Mouse (Mus musculus) thymus, adult 2 months (tissue): ENCODE data around the gene Nt5dc1. TPM values are rescaled to one million over a fixed set of nuclear protein-coding genes. Genes with fewer than 3 reads are reported as not detected.
"Not testable (repeated sequence)": the region's sequence is repeated elsewhere in the genome, so short reads cannot be mapped to it uniquely, and the experiment has no call there.

Experiments used
- DNase-seq: peaks from one replicate; pipeline ENCODE4 v3.0.0; 2021
- H3K27ac ChIP-seq: fragments of 200-500 bp; 2 replicates; pipeline ENCODE4 v1.5.1; 2012; ENCODE audit warnings: low read length, control low read depth; ENCODE audit not compliant: control insufficient read depth, insufficient read depth
- H3K27me3 ChIP-seq: fragments of 200-500 bp; 2 replicates; pipeline ENCODE4 v1.6.1; 2012; ENCODE audit warnings: mild to moderate bottlenecking, low read length, moderate library complexity, mixed read lengths; ENCODE audit not compliant: control insufficient read depth, insufficient read depth
- H3K36me3 ChIP-seq: fragments of 200-500 bp; 2 replicates; pipeline ENCODE4 v1.6.1; 2012; ENCODE audit warnings: mild to moderate bottlenecking, low read length, moderate library complexity; ENCODE audit not compliant: control insufficient read depth, insufficient read depth
- H3K4me1 ChIP-seq: fragments of 200-500 bp; replicated peaks from 2 replicates; pipeline ENCODE4 v1.6.1; 2012; ENCODE audit warnings: low read length; ENCODE audit not compliant: control insufficient read depth, insufficient read depth
- H3K4me3 ChIP-seq: fragments of 200-500 bp; 2 replicates; pipeline ENCODE4 v1.5.1; 2012; ENCODE audit warnings: mild to moderate bottlenecking, low read length, control low read depth, moderate library complexity; ENCODE audit not compliant: control insufficient read depth, insufficient read depth
- CTCF ChIP-seq: fragments of 200-500 bp; IDR thresholded peaks from 2 replicates; pipeline ENCODE4 v1.5.1; 2012; ENCODE audit warnings: mild to moderate bottlenecking, control low read depth, low read length, moderate library complexity, borderline replicate concordance; ENCODE audit not compliant: control insufficient read depth, poor library complexity, insufficient read depth; ENCODE audit errors: extremely low read depth
- POLR2A ChIP-seq: fragments of 200-500 bp; IDR thresholded peaks from 2 replicates; pipeline ENCODE4 v1.6.1; 2012; ENCODE audit warnings: mild to moderate bottlenecking, low read length, control low read depth, moderate library complexity; ENCODE audit not compliant: control insufficient read depth, poor library complexity, insufficient read depth; ENCODE audit errors: extremely low read depth
- WGBS: fragments of 180-500 bp; shearing (Covaris S2); methylation state at CpG from one replicate; pipeline ENCODE4 v1.1.7; 2018; 5-methylcytosine and 5-hydroxymethylcytosine counted together
- polyA plus RNA-seq: library from polyadenylated mRNA; depleted of rRNA; stranded (reverse); fragments of >200 nt; gene quantifications from 2 replicates; pipeline ENCODE4 v1.2.3, GENCODE M21; 2012; rRNA removed

The Nt5dc1 gene
- polyA plus RNA-seq, result 9.4 and 11.8 TPM in 2 replicates

DNA sequence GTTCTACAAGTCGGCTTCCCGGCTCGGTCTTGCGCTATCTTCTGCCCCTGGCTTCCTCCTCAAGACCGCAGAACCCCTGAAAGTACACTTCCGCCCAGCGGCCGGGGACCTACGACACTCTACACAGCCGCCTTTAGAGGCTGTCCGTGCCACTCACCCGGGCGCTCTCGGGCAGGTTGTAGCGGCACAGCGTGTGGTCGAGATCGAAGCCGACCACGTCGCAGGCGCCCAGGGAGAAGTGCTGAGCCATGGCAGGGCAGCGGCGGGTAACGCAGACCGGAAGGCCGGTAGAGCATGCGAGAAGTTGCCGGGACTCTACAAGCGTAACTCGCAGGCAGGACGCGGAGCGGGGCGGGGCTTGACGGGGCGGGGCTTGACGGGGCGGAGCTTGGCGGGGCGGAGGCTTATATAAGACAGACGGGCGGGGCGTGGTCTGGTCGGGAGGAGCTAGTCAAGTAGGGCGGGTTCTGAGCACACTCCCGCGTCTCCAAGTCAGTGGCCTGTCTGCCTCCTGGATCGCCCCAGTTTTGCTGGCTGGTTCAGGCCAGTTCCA is at the start of gene Nt5dc1:
Gene Nt5dc1, minus strand, starts transcription at position 349 of the 553 bp plus-strand sequence.
- DNase-seq, result peak; percentile 92
- H3K4me3 ChIP-seq, result peak within 1 kb of the TSS; percentile 70
- no peaks in the 10 kb centered on the region for H3K36me3 ChIP-seq
- WGBS, result under 1% methylated on average over 49 of the region's 49 CpGs
- TF ChIP-seq POLR2A (peak; percentile 52; the same call in 1 of the 2 replicates), CTCF (no peak)
- peak within 1 kb of the TSS; percentile 61 for H3K27ac ChIP-seq
- peaks cover 3% of the 10 kb centered on the region for H3K4me1 ChIP-seq
- H3K27me3 ChIP-seq, result no peaks in the 10 kb centered on the region

DNA sequence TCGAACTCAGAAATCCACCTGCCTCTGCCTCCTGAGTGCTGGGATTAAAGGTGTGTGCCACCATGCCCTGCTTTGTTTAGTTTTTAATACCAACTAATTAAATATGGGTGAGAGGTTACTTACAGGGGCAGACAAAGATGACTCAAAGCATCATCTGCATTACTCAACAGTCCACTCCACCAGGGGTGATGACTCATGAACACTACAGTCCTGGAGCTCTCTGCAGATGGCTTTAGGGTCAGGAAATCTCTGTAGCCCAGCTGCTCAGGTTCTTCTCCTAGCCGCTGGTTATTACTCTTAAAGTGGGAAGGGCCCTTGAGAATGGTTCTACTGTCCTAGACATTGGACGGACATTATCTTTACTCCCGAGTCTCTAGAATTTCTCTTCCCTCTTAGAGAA is 46.0 kb upstream of the Nt5dc1 start:
- no peak overlapping the region for H3K27ac ChIP-seq
- 94% methylated on average over 4 of the region's 4 CpGs for WGBS
- H3K4me1 ChIP-seq, result no peaks in the 10 kb centered on the region

DNA sequence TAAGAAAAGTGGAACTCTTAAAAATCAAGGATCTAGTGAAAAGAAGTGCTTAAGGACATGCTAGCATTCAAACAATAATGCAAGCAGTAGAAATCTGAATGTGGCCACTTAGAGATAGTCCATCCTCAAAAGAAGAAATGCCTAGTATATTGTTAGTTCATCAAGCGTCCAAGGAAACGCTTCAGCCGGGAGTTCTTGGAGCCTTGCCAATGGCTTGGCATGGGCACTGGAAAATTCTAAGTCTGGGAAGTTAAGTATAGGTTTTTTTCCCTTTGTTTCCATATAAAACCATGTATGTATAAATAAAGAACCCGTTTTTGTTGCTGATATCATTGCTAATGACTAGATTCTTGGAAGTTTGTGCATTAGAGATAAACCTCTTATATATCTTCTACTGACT is 43.1 kb upstream of the Nt5dc1 start:
- TF ChIP-seq POLR2A (no peak), CTCF (no peak)
- no peak for DNase-seq
- Histone ChIP-seq H3K36me3 (no peaks in the 10 kb centered on the region), H3K27me3 (no peaks in the 10 kb centered on the region), H3K27ac (no peak overlapping the region), H3K4me1 (no peaks in the 10 kb centered on the region), H3K4me3 (no peak overlapping the region)
- WGBS, result 83% methylated on average over 4 of the region's 4 CpGs

More for the DNA sequence above, 46.0 kb upstream of the Nt5dc1 start:
- TF ChIP-seq CTCF (no peak), POLR2A (no peak)
- no peak overlapping the region for H3K4me3 ChIP-seq
- no peak for DNase-seq
- no peaks in the 10 kb centered on the region for H3K27me3 ChIP-seq
- H3K36me3 ChIP-seq, result no peaks in the 10 kb centered on the region

DNA sequence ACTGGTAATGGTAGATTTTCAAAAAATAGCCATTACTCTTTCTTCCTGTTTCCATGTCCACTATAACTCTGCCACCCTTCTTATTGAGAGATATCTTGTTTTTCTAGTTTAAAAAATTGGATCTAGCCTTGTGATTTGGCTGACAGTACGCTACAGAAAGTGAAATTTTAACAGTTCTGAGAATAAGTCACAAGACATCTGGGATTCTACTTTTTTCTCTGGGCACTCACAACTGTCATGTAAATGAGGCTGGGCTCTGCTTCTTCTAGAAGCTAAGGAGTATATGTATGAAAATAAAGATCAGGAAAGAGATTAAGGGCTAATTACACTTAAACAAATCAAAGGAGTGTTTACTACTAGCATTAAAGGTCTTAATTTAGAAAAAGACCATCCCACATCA is 31.1 kb upstream of the Nt5dc1 start:
- TF ChIP-seq POLR2A, result no peak
- TF ChIP-seq CTCF, result no peak
- Histone ChIP-seq H3K36me3 (no peaks in the 10 kb centered on the region), H3K4me3 (no peak overlapping the region), H3K27me3 (no peaks in the 10 kb centered on the region), H3K4me1 (no peaks in the 10 kb centered on the region), H3K27ac (no peak overlapping the region)
- DNase-seq, result no peak
- 84% methylated on average over 1 of the region's 1 CpGs for WGBS

DNA sequence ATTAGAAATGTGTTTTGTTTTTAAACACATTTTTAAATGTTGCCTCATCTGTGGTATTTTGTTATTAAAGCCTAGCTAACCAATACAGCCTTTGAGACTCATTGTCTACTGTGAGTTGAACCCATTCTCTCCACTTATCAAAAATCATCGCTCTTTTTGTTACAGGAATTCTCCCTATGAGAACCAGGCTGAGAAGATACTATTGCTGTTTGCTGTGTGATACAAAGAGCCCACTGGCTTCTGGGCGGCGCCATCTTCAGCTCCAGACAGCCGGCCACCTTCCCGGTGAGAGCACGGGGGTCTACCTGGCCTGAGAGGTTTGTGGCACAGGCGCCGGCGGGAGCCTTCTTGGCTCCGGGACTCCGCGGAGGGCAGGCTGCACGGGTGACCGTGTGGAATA is 15.8 kb upstream of the Nt5dc1 start:
- H3K27ac ChIP-seq, H3K4me1 ChIP-seq, H3K36me3 ChIP-seq, H3K4me3 ChIP-seq, DNase-seq, H3K27me3 ChIP-seq: not testable (repeated sequence)
- whole genome bisulfite sequencing, result 90% methylated on average over 6 of the region's 14 CpGs

DNA sequence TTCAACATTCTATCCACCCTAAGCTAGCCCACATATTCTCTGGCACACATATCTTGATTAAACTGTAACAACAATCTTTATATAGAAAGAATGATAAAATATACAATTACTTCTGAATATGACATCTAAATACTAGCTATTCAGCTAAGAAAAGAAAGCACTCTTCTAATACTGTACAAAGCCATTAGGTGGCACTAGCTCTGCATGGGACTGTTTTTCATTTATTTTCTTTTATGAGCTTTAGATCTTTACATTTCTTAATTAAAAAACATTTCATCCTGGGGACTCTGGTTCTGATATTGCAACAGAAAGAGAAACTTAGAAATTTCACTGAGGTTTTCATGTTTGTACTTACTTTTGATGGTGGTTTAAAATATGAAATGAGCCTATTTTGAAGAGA is 13.4 kb upstream of the Nt5dc1 start:
- Histone ChIP-seq H3K27ac (no peak overlapping the region), H3K27me3 (no peaks in the 10 kb centered on the region), H3K4me3 (no peak overlapping the region), H3K4me1 (no peaks in the 10 kb centered on the region), H3K36me3 (no peaks in the 10 kb centered on the region)
- DNase-seq, result no peak
- TF ChIP-seq POLR2A (no peak), CTCF (no peak)

DNA sequence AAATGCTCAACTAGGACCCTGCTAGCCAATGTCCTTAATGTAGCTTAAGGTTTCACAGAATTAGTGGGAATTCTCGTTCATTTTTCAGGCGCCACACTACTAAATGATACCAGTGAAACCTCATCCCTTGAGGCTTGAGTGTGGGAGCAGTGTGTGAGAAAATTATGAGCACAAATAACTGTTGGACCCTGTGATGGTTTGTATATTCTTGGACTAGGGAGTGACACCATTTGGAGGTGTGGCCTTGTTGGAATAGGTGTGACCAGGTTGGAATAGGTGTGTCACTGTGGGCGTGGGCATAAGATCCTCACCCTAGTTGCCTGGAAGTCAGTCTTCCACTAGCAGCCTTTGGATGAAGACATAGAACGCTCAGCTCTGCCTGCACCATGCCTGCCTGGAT is 442 bp upstream of the Nt5dc1 start:
- 65% methylated on average over 4 of the region's 4 CpGs for WGBS
- not testable (repeated sequence) for H3K27ac ChIP-seq, DNase-seq, H3K4me1 ChIP-seq, H3K36me3 ChIP-seq, H3K27me3 ChIP-seq
- peak overlapping the region; percentile 23 for H3K4me3 ChIP-seq
